Mouse (Mus musculus) embryonic facial prominence, embryonic 14.5 days (tissue): ENCODE measurements around the gene Tbc1d14. TPM values are rescaled to one million over a fixed set of nuclear protein-coding genes. Genes with fewer than 3 reads are reported as not detected.

ENCODE experiments used
- ATAC-seq: fragments of 200-750 bp; cut with Nextera tagmentation; 2 replicates; pipeline ENCODE4 v1.8.0; 2017; ENCODE audit warnings: low read depth, moderate number of reproducible peaks, moderate TSS enrichment
- DNase-seq: peaks from one replicate; pipeline ENCODE4 v3.0.0-alpha.2; 2015; ENCODE audit warnings: low spot score
- H3K27ac ChIP-seq: fragments of 300-500 bp; sonication (generic); replicated peaks from 2 replicates; pipeline ENCODE4 v1.5.1; 2014; ENCODE audit warnings: low read depth, mild to moderate bottlenecking, low read length, moderate library complexity
- H3K27me3 ChIP-seq: fragments of 300-500 bp; sonication (generic); replicated peaks from 2 replicates; pipeline ENCODE4 v1.6.1; 2014; ENCODE audit warnings: low read length; ENCODE audit not compliant: control insufficient read depth, insufficient read depth
- H3K36me3 ChIP-seq: fragments of 300-500 bp; sonication (generic); 2 replicates; pipeline ENCODE4 v1.6.1; 2014; ENCODE audit warnings: low read length, mixed read lengths; ENCODE audit not compliant: control insufficient read depth, insufficient read depth
- H3K4me1 ChIP-seq: fragments of 300-500 bp; sonication (generic); 2 replicates; pipeline ENCODE4 v1.6.1; 2014; ENCODE audit warnings: antibody characterized with exemption, low read length; ENCODE audit not compliant: control insufficient read depth, insufficient read depth
- H3K4me2 ChIP-seq: fragments of 300-500 bp; sonication (generic); 2 replicates; pipeline ENCODE4 v1.6.1; 2014; ENCODE audit warnings: low read depth, mild to moderate bottlenecking, low read length, moderate library complexity, mixed read lengths
- H3K4me3 ChIP-seq: fragments of 300-500 bp; sonication (generic); 2 replicates; pipeline ENCODE4 v1.5.1; 2014; ENCODE audit warnings: low read depth, mild to moderate bottlenecking, low read length
- H3K9ac ChIP-seq: fragments of 300-500 bp; sonication (generic); 2 replicates; pipeline ENCODE4 v1.6.1; 2014; ENCODE audit warnings: low read depth, mild to moderate bottlenecking, low read length, moderate library complexity, mixed read lengths
- H3K9me3 ChIP-seq: fragments of 300-500 bp; sonication (generic); 2 replicates; pipeline ENCODE4 v1.6.1; 2016; ENCODE audit warnings: low read length; ENCODE audit not compliant: control insufficient read depth
- WGBS: fragments of 180-500 bp; shearing (Covaris S2); extraction: QIAGEN DNeasy Blood & Tissue Kit; methylation state at CpG from one replicate; pipeline ENCODE4 v1.1.7; 2014; 5-methylcytosine and 5-hydroxymethylcytosine counted together
- polyA plus RNA-seq: library from polyadenylated mRNA; unstranded; fragments of >200 nt; fragmentation: Nextera tagmentation; extraction: Ambion mirVana; gene quantifications from 2 replicates; pipeline ENCODE4 v1.2.1, GENCODE M21; 2014

The Tbc1d14 gene
- polyA plus RNA-seq, 1 experiment from 2014 or later = 38.5 TPM

- H3K27me3 ChIP-seq = no peaks in the 10 kb centered on the region
- no peak overlapping the region for H3K27ac ChIP-seq
These were observed 8.8 kb downstream of the Tbc1d14 start for GRCm38 (mm10) chr5:36584299-36584698.

GRCm38 (mm10) chr5:36581924-36582642, 11.0 kb downstream of the Tbc1d14 start:
- no peaks in the 10 kb centered on the region for H3K9me3 ChIP-seq
- H3K4me3 ChIP-seq = peak overlapping the region; percentile 77
- peak overlapping the region; percentile 100 for H3K4me2 ChIP-seq
- no peaks in the 10 kb centered on the region for H3K27me3 ChIP-seq
- ATAC-seq = peak; percentile 97
- H3K4me1 ChIP-seq = peaks cover 7% of the 10 kb centered on the region
- DNase-seq = peak; percentile 99
- 2% methylated on average over 37 of the region's 54 CpGs for WGBS
- H3K36me3 ChIP-seq = no peaks in the 10 kb centered on the region
- H3K27ac ChIP-seq = peak overlapping the region; percentile 88
- H3K9ac ChIP-seq = peak overlapping the region; percentile 79

More at GRCm38 (mm10) chr5:36584299-36584698, 8.8 kb downstream of the Tbc1d14 start:
- no peaks in the 10 kb centered on the region for H3K36me3 ChIP-seq
- H3K9ac ChIP-seq = no peak overlapping the region
- WGBS = 68% methylated on average over 6 of the region's 6 CpGs
- H3K4me1 ChIP-seq = peaks cover 7% of the 10 kb centered on the region
- H3K9me3 ChIP-seq = no peaks in the 10 kb centered on the region
- no peak for DNase-seq
- H3K4me3 ChIP-seq = no peak overlapping the region
- no peak for ATAC-seq
- no peak overlapping the region for H3K4me2 ChIP-seq

GRCm38 (mm10) chr5:36581259-36581923, 11.7 kb downstream of the Tbc1d14 start:
- no peaks in the 10 kb centered on the region for H3K27me3 ChIP-seq
- peak; percentile 7; the same call in 1 of the 2 replicates for ATAC-seq
- H3K9me3 ChIP-seq = no peaks in the 10 kb centered on the region
- H3K4me1 ChIP-seq = peaks cover 7% of the 10 kb centered on the region
- H3K27ac ChIP-seq = no peak overlapping the region
- H3K4me2 ChIP-seq = peak overlapping the region; percentile 100
- H3K9ac ChIP-seq = peak overlapping the region; percentile 79
- H3K36me3 ChIP-seq = no peaks in the 10 kb centered on the region
- H3K4me3 ChIP-seq = peak overlapping the region; percentile 77
- DNase-seq = no peak
- WGBS = 2% methylated on average over 28 of the region's 40 CpGs

GRCm38 (mm10) chr5:36579967-36580366, 13.1 kb downstream of the Tbc1d14 start:
- WGBS = 76% methylated on average over 7 of the region's 7 CpGs
- Histone ChIP-seq H3K9me3 (no peaks in the 10 kb centered on the region), H3K4me3 (no peak overlapping the region), H3K36me3 (no peaks in the 10 kb centered on the region), H3K27me3 (no peaks in the 10 kb centered on the region), H3K27ac (no peak overlapping the region), H3K4me1 (peaks cover 11% of the 10 kb centered on the region), H3K9ac (no peak overlapping the region; the same call in 1 of the 2 replicates), H3K4me2 (no peak overlapping the region)
- DNase-seq (no peak), ATAC-seq (no peak)

GRCm38 (mm10) chr5:36578982-36579381, 14.1 kb downstream of the Tbc1d14 start:
- Histone ChIP-seq H3K9me3 (no peaks in the 10 kb centered on the region), H3K27me3 (no peaks in the 10 kb centered on the region), H3K36me3 (no peaks in the 10 kb centered on the region), H3K4me2 (no peak overlapping the region), H3K27ac (no peak overlapping the region), H3K4me3 (no peak overlapping the region), H3K9ac (no peak overlapping the region), H3K4me1 (peaks cover 11% of the 10 kb centered on the region)
- ATAC-seq (no peak), DNase-seq (no peak)
- 83% methylated on average over 2 of the region's 2 CpGs for WGBS

- DNase-seq = no peak
- Histone ChIP-seq H3K36me3 (peaks cover 2% of the 10 kb centered on the region; the same call in 1 of the 2 replicates), H3K9me3 (no peaks in the 10 kb centered on the region), H3K27me3 (no peaks in the 10 kb centered on the region), H3K4me2 (no peak overlapping the region), H3K27ac (no peak overlapping the region), H3K4me1 (peaks cover 8% of the 10 kb centered on the region), H3K4me3 (no peak overlapping the region), H3K9ac (no peak overlapping the region)
- no peak for ATAC-seq
- WGBS = 94% methylated on average over 3 of the region's 3 CpGs
These were observed 16.6 kb downstream of the Tbc1d14 start for GRCm38 (mm10) chr5:36576457-36576856.

- Histone ChIP-seq H3K4me3 (no peak overlapping the region), H3K9ac (no peak overlapping the region), H3K27ac (no peak overlapping the region), H3K4me1 (peaks cover 4% of the 10 kb centered on the region; the same call in 1 of the 2 replicates), H3K27me3 (no peaks in the 10 kb centered on the region), H3K4me2 (no peak overlapping the region), H3K36me3 (peaks cover 9% of the 10 kb centered on the region; the same call in 1 of the 2 replicates), H3K9me3 (no peaks in the 10 kb centered on the region)
- ATAC-seq = no peak
- 71% methylated on average over 1 of the region's 1 CpGs for WGBS
- peak; percentile 38 for DNase-seq
These were observed 17.3 kb downstream of the Tbc1d14 start for GRCm38 (mm10) chr5:36575745-36576144.

- WGBS = 76% methylated on average over 3 of the region's 3 CpGs
- H3K27ac ChIP-seq = no peak overlapping the region
These were observed 17.8 kb downstream of the Tbc1d14 start for GRCm38 (mm10) chr5:36575227-36575626.

More at GRCm38 (mm10) chr5:36575227-36575626, 17.8 kb downstream of the Tbc1d14 start:
- Histone ChIP-seq H3K4me3 (no peak overlapping the region), H3K9me3 (no peaks in the 10 kb centered on the region), H3K9ac (no peak overlapping the region), H3K4me2 (no peak overlapping the region), H3K27me3 (no peaks in the 10 kb centered on the region), H3K4me1 (peaks cover 4% of the 10 kb centered on the region; the same call in 1 of the 2 replicates), H3K36me3 (peaks cover 12% of the 10 kb centered on the region; the same call in 1 of the 2 replicates)
- DNase-seq = no peak
- ATAC-seq = no peak
